Mouse (Mus musculus): ENCODE measurements around the gene Guca2a. TPM values are rescaled to one million over a fixed set of nuclear protein-coding genes. Genes with fewer than 3 reads are reported as not detected.

The Guca2a gene
- 2.6 TPM in 1 of 2 replicates, not detected in the other for polyA plus RNA-seq (2015; fragmentation: Nextera tagmentation; extraction: Ambion mirVana)

DNA sequence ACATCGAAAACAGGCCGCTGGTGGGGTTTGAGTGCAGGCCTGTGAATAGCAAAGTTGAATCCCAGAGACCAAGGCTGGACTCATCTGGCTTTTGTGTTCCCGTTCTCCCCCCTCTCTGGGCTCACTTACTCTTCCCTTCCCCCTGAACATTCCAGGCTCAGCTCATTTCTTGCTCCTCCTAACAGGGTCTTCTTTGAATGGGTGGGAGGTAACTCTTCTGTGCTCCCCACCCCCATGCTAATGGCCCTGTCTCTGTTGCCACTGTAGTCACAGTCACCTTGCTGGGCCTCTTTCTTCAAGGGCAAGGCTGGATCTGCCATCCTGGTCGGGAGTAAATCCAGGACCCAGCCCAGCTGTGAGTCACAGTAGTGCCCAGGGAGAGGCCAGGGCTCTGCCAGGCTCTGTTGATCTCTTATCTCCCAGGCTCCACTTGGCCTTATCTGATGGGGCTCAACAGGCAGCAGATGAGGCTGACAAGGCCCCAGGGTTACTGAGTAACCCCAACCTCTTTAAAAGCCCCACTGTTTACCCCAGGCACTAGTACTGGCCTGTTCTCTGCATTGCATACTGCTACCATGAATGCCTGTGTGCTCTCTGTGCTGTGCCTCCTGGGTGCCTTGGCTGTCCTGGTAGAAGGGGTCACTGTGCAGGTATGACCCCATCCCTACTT lies at the start of gene Guca2a:
Guca2a (plus strand) TSS at position 529 of the 670 bp plus-strand sequence.
- Histone ChIP-seq H3K27me3 (no peaks in the 10 kb centered on the region), H3K4me2 (no peak within 1 kb of the TSS), H3K4me1 (peaks cover 8% of the 10 kb centered on the region; the same call in 1 of the 2 replicates), H3K4me3 (no peak within 1 kb of the TSS), H3K9ac (no peak within 1 kb of the TSS), H3K36me3 (no peaks in the 10 kb centered on the region), H3K27ac (no peak within 1 kb of the TSS), H3K9me3 (no peaks in the 10 kb centered on the region)
- ATAC-seq (ENCODE audit: insufficient number of reproducible peaks, insufficient read depth, low FRiP score, low TSS enrichment, low read depth): no peak
- WGBS: 67% methylated on average over 4 of the region's 4 CpGs

DNA sequence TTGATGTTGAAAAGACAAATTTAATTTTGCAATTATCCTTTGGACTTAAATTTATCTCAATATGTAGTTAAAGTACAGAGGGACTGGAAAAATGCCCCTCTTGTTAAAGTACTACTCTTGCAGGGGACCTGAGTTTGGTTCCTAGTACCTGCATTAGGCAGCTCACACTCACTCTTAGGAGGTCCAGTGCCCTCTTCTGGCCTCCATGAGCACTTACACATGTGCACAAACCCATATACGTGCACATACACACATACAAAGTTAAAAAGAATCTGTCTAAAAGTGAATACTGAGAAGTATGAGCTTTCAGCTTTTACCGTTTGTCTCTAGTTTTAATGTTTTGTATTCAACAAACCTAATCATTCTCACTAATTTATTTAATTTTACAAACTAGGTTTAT lies 49.5 kb upstream of the Guca2a start:
- WGBS: 93% methylated on average over 2 of the region's 2 CpGs
- no peaks in the 10 kb centered on the region for H3K9me3 ChIP-seq
- H3K27ac ChIP-seq: no peak overlapping the region
- H3K27me3 ChIP-seq: no peaks in the 10 kb centered on the region
- H3K36me3 ChIP-seq: peaks cover 25% of the 10 kb centered on the region
- no peak overlapping the region for H3K4me3 ChIP-seq
- no peak for ATAC-seq (ENCODE audit: insufficient number of reproducible peaks, insufficient read depth, low FRiP score, low TSS enrichment, low read depth)
- no peaks in the 10 kb centered on the region for H3K4me1 ChIP-seq
- no peak overlapping the region for H3K4me2 ChIP-seq
- H3K9ac ChIP-seq: no peak overlapping the region

DNA sequence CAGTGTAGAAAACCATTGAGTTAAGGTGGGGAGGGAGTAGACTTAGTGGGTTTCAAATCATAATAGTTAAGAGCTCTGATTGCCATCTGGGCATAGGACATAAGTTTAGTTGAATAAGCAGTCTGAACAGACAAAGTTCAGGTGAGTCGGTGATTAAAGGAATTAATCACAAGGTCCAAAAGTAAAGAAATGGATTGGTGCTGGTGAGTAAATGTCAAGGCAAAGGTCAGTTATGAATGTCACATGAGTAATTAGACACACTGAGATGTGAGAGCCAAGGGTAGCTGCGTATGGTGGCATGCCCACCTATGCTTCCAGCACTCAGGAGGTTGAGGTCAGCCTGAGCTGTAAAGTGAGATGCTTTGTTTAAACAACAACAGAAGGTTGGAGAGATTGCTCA lies 48.1 kb upstream of the Guca2a start:
- Histone ChIP-seq H3K27me3 (no peaks in the 10 kb centered on the region), H3K9ac (no peak overlapping the region), H3K4me2 (no peak overlapping the region), H3K36me3 (peaks cover 25% of the 10 kb centered on the region), H3K9me3 (no peaks in the 10 kb centered on the region), H3K27ac (no peak overlapping the region), H3K4me3 (no peak overlapping the region), H3K4me1 (no peaks in the 10 kb centered on the region)
- 83% methylated on average over 2 of the region's 2 CpGs for WGBS
- no peak for ATAC-seq (ENCODE audit: insufficient number of reproducible peaks, insufficient read depth, low FRiP score, low TSS enrichment, low read depth)

DNA sequence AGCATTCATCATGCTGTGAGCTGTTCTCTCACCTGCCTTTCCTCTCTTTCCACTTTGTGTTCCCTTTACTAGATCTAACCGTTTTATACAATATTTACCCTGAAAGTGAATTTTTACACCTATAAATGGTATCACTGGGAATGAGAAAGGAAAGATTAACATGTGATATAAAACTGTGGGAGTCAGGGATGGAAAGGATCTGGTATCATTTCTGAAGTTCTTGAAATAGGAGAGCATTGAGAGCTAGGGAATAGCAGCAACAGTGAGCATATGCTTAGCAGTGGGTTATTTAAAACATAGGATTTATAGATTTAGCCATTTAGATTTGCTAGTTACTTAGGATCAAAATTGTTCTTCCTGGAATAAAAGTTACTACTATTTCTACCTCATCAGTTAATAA lies 47.5 kb upstream of the Guca2a start:
- 95% methylated on average over 1 of the region's 1 CpGs for WGBS

DNA sequence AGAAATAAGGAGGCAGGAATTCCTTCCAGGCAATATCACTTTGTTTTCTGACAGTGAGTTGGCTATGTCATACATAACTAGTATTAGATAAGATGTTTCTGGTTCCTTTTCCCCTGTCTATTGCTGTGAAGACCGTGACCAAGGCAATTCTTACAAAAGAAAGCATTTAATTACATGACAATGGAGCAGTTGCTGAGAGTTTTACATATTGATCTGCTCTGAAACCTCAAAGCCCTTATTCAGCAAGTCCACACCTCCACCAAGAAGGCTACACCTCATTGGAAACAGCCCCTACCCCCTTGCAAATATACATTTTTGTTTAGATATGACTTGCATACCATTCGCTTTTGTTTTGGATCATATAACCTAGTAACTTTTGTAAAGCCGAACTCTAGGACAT lies 45.0 kb upstream of the Guca2a start:
- Histone ChIP-seq H3K27ac (no peak overlapping the region), H3K4me3 (no peak overlapping the region), H3K4me2 (no peak overlapping the region), H3K9ac (no peak overlapping the region), H3K36me3 (peaks cover 13% of the 10 kb centered on the region), H3K9me3 (no peaks in the 10 kb centered on the region), H3K27me3 (no peaks in the 10 kb centered on the region), H3K4me1 (no peaks in the 10 kb centered on the region)
- WGBS: 80% methylated on average over 3 of the region's 3 CpGs
- no peak for ATAC-seq (ENCODE audit: insufficient number of reproducible peaks, insufficient read depth, low FRiP score, low TSS enrichment, low read depth)

More for the DNA sequence above, 47.5 kb upstream of the Guca2a start:
- H3K4me3 ChIP-seq: no peak overlapping the region
- peaks cover 25% of the 10 kb centered on the region for H3K36me3 ChIP-seq
- no peaks in the 10 kb centered on the region for H3K4me1 ChIP-seq
- ATAC-seq (ENCODE audit: insufficient number of reproducible peaks, insufficient read depth, low FRiP score, low TSS enrichment, low read depth): no peak
- no peak overlapping the region for H3K4me2 ChIP-seq
- H3K27me3 ChIP-seq: no peaks in the 10 kb centered on the region
- no peak overlapping the region for H3K9ac ChIP-seq
- no peak overlapping the region for H3K27ac ChIP-seq
- H3K9me3 ChIP-seq: no peaks in the 10 kb centered on the region

DNA sequence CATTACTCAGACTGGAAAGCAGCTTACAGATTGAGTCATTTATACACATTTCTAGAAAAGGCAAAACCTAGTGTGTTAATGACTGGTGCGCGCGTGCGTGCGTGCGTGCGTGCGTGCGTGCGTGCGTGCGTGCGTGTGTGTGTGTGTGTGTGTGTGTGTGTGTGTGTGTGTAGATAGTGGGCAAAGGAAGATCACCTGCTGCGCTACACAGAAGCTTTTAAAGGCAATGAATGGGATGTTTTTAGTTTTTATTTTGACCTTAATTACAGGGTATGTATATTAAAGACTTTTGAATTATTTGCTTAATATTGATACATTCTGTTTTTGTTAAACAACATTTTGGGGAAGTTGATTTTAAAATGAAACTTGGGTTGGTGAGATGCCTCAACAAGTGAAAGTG lies 43.2 kb upstream of the Guca2a start:
- Histone ChIP-seq H3K27ac (no peak overlapping the region), H3K9ac (no peak overlapping the region), H3K9me3 (no peaks in the 10 kb centered on the region), H3K4me2 (no peak overlapping the region), H3K36me3 (peaks cover 3% of the 10 kb centered on the region; the same call in 1 of the 2 replicates), H3K27me3 (no peaks in the 10 kb centered on the region), H3K4me3 (no peak overlapping the region), H3K4me1 (no peaks in the 10 kb centered on the region)
- 95% methylated on average over 14 of the region's 14 CpGs for WGBS
- ATAC-seq (ENCODE audit: insufficient number of reproducible peaks, insufficient read depth, low FRiP score, low TSS enrichment, low read depth): no peak

DNA sequence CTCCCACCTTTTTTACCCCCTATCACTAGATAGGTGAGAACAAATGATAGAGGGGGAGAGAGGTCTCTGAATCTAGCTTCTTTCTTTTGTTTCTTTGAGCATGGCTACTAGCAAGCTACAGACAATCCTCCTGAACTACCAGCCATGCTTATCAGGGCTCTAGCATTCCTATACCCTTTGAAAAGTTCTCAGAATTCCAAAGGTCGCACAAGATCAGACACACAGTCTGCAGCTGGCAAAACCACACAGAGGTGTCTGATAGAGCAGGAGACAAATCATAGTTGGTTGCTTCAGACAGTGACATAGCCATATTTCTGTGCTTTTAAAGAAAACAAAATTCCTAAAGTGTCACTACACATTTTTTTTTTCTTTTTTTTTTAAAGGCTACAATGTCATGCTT lies 37.9 kb upstream of the Guca2a start:
- ATAC-seq (ENCODE audit: insufficient number of reproducible peaks, insufficient read depth, low FRiP score, low TSS enrichment, low read depth): no peak
- Histone ChIP-seq H3K36me3 (peaks cover 13% of the 10 kb centered on the region), H3K27me3 (no peaks in the 10 kb centered on the region), H3K9me3 (no peaks in the 10 kb centered on the region), H3K4me1 (no peaks in the 10 kb centered on the region), H3K4me3 (no peak overlapping the region), H3K4me2 (no peak overlapping the region), H3K27ac (no peak overlapping the region), H3K9ac (no peak overlapping the region)
- WGBS: 69% methylated on average over 1 of the region's 1 CpGs

DNA sequence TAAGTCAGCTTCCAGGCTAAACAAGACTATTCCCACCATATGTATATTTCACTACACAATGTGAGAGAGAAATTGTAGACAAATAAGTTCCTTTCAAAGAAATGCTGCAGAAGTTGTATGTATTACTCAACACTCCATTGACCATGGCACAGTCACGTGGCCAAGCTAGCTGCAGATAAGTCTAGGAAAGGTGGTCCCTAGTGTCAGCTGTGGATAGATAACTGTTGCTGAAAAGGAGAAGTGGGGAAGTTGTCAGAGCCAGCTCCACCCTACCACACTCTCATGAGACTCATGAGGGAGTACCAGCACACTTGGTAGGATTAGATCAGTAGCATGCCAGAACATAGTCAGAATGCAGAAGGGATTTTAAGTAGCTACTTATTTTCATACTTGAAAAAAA lies 28.0 kb upstream of the Guca2a start:
- Histone ChIP-seq H3K9ac (no peak overlapping the region), H3K4me3 (no peak overlapping the region), H3K36me3 (peaks cover 16% of the 10 kb centered on the region), H3K4me1 (no peaks in the 10 kb centered on the region), H3K9me3 (no peaks in the 10 kb centered on the region), H3K4me2 (no peak overlapping the region), H3K27me3 (no peaks in the 10 kb centered on the region), H3K27ac (no peak overlapping the region)
- no peak for ATAC-seq (ENCODE audit: insufficient number of reproducible peaks, insufficient read depth, low FRiP score, low TSS enrichment, low read depth)
- 82% methylated on average over 1 of the region's 1 CpGs for WGBS

DNA sequence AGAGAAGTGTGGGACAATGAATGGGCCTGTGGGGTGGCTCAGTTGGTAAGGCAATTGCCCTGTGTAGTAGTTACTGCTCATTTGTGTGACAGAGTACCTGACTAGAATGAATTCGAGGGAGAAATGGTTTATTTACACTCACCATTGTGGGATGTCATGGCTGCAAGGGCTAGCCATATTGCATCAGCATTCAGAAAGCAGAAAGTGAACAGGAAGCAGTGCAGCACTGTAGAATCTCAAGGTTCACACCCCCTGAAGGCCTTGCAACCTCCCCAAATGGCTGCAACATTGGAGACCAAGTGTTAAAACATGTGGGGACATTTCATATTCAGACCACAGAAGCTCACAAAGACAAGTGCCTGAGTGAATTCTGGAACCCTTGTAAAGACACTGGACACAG lies 23.4 kb upstream of the Guca2a start:
- no peak overlapping the region for H3K4me2 ChIP-seq
- H3K9ac ChIP-seq: no peak overlapping the region
- H3K36me3 ChIP-seq: peaks cover 7% of the 10 kb centered on the region
- no peaks in the 10 kb centered on the region for H3K4me1 ChIP-seq
- H3K4me3 ChIP-seq: no peak overlapping the region
- WGBS: 80% methylated on average over 1 of the region's 1 CpGs
- no peak for ATAC-seq (ENCODE audit: insufficient number of reproducible peaks, insufficient read depth, low FRiP score, low TSS enrichment, low read depth)
- no peaks in the 10 kb centered on the region for H3K9me3 ChIP-seq
- H3K27me3 ChIP-seq: no peaks in the 10 kb centered on the region
- no peak overlapping the region for H3K27ac ChIP-seq

DNA sequence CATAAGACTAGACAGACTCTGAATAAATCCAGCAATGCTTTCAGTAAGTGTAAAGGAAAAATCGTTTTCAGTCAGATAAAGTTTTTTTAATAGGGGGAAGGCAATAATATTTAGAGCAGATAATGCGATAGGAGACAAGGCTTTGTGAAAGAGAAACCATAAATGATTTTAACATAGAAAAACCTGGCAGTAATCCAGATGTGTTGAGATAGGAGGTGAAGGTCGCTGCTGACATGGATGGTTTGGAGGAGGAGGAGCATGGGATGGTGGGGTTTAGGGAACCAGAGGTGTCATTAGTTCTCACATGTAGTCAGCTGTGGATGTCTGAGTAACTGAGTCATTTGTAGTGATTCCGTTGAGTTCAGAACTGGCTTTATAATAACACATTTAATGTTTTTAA lies 22.8 kb upstream of the Guca2a start:
- ATAC-seq (ENCODE audit: insufficient number of reproducible peaks, insufficient read depth, low FRiP score, low TSS enrichment, low read depth): no peak
- Histone ChIP-seq H3K4me2 (no peak overlapping the region), H3K4me1 (no peaks in the 10 kb centered on the region), H3K9me3 (no peaks in the 10 kb centered on the region), H3K27ac (no peak overlapping the region), H3K4me3 (no peak overlapping the region), H3K9ac (no peak overlapping the region), H3K27me3 (no peaks in the 10 kb centered on the region), H3K36me3 (peaks cover 11% of the 10 kb centered on the region)
- WGBS: 83% methylated on average over 4 of the region's 4 CpGs

DNA sequence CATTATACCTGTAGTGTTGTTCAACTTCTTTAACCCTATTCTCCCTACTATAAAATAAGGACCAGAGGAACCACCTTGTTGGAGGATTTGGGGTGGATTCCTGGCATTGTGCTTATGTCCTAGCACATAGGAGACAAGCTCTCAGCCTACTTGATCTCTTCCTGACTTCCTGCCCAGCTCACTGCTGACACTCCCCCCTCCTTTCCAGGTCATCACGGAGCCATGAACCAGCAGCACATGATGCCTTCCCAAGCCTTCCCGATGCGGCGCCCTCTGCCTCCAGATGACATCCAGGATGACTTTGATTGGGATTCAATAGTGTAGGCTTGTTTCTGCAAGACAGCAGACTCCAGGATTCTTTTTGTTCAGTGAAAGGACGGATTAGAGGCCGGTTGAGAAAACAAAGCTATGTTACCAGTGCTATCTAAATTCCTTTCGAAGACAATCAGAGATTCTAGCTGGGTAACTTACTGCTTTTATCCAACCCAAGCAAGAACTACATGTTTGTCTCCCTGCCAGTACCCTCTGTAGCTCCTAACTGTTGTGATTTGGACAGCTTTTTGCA lies 11.3 kb upstream of the Guca2a start:
- Histone ChIP-seq H3K4me3 (no peak overlapping the region), H3K9ac (no peak overlapping the region), H3K4me1 (no peaks in the 10 kb centered on the region), H3K4me2 (no peak overlapping the region), H3K36me3 (peaks cover 67% of the 10 kb centered on the region), H3K27ac (no peak overlapping the region), H3K9me3 (no peaks in the 10 kb centered on the region), H3K27me3 (no peaks in the 10 kb centered on the region)
- no peak for ATAC-seq (ENCODE audit: insufficient number of reproducible peaks, insufficient read depth, low FRiP score, low TSS enrichment, low read depth)
- WGBS: 75% methylated on average over 7 of the region's 7 CpGs

DNA sequence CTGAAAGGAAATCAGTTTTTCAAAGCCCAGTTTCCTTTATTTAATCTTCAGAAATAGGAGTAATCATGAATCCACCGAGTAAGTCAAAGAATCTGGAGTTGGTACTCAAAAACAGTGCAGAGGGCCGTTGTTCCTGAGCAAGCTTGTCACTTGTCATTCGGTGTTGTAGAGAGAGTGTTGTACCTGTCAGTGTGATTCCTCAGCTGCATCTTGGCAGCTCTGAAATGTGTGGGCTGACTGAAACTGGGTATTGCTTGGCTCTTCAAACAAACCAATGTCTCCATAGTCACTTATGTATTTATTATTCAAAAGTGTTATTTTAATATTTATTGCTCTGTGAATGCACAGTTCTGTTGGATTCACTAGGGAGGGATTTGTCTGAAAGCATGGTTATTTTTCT lies 10.6 kb upstream of the Guca2a start:
- Histone ChIP-seq H3K4me1 (no peaks in the 10 kb centered on the region), H3K36me3 (peaks cover 60% of the 10 kb centered on the region), H3K9me3 (no peaks in the 10 kb centered on the region), H3K27ac (no peak overlapping the region), H3K4me3 (no peak overlapping the region), H3K27me3 (no peaks in the 10 kb centered on the region), H3K4me2 (no peak overlapping the region), H3K9ac (no peak overlapping the region)
- WGBS: 87% methylated on average over 3 of the region's 3 CpGs
- no peak for ATAC-seq (ENCODE audit: insufficient number of reproducible peaks, insufficient read depth, low FRiP score, low TSS enrichment, low read depth)
